Mouse (Mus musculus): ENCODE results near the gene Cacnb1. TPM values are rescaled to one million over a fixed set of nuclear protein-coding genes. Genes with fewer than 3 reads are reported as not detected.

The Cacnb1 gene
- total RNA-seq, 2 experiments from 2014 or later, result 150 TPM

DNA sequence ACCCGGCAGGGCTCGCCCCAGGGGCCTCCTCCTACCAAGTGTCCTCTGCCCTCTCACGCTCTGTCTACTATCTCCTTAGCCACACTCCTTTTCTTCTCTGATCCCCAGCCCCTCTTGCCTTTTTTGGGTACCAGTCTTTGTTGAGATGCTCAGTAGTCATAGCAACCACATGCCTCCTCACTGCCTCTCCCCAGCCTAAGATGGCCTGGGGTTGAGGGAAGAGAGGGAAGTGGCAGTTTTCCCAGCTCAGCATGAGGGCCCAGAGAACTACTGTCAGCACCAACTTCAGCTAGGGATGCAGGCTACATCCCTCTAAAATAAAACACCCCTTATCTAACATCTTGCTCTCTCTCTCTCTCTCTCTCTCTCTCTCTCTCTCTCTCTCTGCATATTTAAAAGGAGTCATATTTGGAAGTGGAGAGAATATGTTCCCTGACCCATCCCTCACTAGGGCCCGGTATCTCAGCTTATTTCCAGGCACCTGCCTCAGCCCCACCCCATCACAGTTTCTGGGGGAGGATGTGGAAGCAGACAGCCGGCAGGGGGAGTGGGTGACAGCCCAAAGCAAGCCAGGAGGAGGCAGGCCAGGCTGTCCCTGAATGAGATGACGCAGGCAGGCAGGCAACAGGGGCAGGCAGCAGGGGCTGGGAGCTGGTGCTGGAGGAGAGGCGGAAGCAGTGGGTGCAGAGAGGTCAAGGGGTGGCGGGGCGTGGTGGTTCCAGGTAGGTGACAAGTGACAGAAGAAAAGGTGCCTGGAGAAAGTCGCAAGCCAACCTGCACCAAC lies 3.8 kb downstream of the Cacnb1 start:
- intact Hi-C loops (cut with DNase I), result no loop called here
- peak; percentile 81 to 92 for DNase-seq (ENCODE audit: low spot score in 2 of 2)

DNA sequence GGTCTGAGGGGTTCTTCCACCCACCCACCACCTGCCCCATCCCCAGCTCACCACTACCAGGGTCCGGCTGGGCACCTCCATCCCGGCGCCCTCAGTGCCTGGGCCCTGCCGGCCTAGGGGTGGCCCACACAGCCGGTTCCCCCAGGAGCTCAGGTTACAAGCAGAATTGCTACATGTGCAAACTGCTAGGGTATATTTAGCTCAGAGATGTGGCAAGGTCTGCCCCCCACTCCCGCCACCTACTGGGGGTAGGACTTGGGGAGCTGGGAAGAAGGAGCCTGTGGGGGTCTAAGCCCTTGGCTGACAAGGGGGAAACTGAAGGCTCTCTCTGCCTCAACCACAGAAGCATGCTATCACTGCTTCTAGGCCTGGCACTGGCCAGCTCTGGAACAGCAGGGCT lies 4.6 kb downstream of the Cacnb1 start:
- intact Hi-C loops (cut with DNase I), result no loop called here
- no peak for DNase-seq (ENCODE audit: low spot score in 2 of 2)

DNA sequence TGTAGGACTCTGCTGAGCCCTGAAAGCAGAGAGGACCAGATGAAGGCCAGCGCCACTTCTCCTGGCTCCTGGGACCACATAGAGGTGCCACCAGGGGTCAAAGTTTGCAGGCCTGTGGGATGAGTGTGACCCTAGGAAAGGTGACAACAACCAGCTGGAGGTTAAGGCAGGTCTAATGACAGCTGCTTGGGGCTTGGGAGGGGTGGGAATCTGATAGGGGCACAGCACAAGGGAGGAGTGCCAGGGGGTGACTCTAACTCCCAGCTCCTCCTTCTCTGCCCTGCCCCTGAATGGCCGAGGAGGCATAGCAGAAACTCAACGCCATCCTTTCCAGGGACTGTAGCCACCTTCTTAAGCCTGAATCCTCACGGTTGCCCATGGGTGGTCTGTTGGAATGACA lies 6.0 kb downstream of the Cacnb1 start:
- DNase-seq (ENCODE audit: low spot score in 2 of 2), result no peak
- intact Hi-C loops (cut with DNase I), result no loop called here

DNA sequence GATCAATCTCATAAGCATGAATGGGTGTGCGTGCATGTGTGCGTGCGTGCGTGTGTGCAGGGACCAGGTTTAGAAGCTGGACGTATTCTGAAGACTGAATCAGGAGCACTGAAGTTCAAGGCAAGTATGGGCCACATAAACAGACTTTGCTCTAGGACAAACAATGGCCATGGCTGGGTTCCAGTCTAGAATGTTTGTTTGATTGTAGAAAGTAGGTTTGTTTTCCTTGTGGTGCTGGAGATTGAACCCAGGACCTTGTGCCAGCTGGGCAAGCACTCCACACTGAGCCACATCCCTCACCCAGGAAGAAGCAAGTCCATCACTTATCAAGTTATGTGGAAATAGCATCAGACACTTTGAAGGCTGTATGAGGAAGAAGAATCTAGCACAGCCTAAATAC lies 6.7 kb downstream of the Cacnb1 start:
- intact Hi-C loops (cut with DNase I), result no loop called here
- no peak for DNase-seq (ENCODE audit: low spot score in 2 of 2)

DNA sequence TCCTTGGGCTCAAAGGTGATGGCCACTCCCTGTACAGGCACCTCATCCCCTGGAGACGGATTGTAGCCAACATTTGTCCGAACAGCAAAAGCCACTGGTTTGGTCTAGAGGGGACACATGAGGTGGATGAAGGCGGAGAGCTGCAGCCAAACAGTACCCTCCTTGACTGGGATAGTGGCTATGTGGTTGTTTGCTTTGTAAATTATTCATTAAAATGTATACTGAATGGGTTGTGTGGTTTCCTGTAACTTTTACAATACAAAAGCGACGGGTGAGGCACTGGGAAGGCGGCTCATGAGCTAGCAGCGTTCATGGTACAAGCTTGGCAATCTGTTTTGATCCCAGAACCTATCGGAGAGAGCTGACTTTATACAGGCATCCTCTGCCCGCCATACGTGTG lies 10.0 kb downstream of the Cacnb1 start:
- DNase-seq (ENCODE audit: low spot score in 2 of 2), result no peak
- intact Hi-C loops (cut with DNase I), result no loop called here

DNA sequence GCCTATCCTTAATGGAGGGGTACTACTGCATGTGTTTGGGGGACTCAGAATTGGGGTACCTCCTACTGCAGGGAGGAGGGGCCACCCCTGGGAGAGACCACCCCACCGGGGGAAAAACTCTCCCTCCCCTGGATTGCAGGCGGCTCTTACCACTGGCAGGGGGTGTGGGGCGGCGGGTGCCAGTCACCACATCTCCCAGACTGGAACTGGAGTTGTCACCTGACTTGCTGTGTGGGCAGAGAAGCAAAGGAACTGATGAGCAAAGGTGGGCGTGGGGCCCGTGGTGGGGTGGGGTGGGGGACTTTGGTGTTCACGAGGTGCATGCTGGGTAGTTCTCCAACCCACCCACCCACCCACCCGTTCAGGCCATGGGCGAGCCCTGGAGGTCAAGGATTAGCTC lies 11.1 kb downstream of the Cacnb1 start:
- intact Hi-C loops (cut with DNase I), result no loop called here
- no peak for DNase-seq (ENCODE audit: low spot score in 2 of 2)

DNA sequence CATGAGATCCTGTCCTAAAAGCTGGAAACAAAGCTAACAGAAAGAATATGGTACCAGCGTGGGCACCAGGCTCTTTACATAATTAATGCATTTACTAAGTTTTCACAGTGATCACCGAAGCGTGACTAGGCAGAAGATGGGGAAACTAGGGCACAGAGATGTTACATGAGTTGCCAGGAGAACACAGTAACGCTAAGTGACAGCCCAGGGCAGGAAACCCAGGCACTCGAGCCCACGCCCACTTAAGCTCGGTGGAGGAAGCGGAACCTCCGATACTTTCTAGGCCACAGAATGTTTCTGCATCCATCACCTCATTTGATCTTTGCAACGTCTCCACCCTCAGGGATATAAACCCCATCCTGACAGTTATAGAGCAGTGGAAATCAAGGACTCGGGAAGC lies 14.7 kb downstream of the Cacnb1 start:
- intact Hi-C loops (cut with DNase I), result no loop called here
- no peak for DNase-seq (ENCODE audit: low spot score in 2 of 2)

DNA sequence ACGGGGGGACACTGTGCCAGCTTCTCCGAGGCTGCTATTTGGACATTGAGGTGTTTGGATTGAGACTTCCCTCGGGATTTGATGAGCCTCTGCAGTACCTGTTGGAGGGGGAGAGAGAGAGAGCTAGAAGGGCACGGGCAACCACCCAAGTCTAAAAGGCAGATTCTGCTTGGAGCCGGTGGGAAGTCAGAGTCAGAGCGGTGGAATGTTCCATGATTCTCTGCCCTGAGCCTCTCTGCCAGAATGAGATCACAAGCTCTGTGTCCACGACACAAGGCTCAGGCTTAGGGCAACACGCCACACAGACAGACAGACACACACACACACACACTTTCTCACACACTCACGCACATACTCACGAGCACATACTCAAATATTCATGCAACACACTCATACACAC lies 17.1 kb downstream of the Cacnb1 start:
- no peak for DNase-seq (ENCODE audit: low spot score in 2 of 2)
- intact Hi-C loops (cut with DNase I), result no loop called here

DNA sequence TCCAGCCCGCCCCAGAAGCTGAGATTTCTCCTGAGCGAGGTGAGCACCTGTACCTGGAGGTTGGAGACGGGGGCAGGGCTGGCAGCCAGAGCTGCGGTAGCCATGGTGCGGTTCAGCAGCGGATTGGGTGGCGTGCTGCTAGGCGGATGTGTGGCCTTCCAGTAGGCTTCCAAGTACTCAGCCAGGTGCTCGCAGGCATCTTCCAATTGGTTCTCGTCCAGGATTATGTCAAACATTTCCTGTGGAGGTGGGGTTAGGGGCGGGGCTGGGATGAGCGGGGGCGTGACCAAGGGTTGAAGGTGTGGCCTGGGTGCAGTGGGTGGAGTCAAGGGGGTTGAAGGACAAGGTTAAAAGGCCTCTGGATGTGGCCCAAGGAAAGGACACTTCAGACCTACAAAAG lies 17.8 kb downstream of the Cacnb1 start:
- DNase-seq (ENCODE audit: low spot score in 2 of 2), result no peak
- intact Hi-C loops (cut with DNase I), result no loop called here

DNA sequence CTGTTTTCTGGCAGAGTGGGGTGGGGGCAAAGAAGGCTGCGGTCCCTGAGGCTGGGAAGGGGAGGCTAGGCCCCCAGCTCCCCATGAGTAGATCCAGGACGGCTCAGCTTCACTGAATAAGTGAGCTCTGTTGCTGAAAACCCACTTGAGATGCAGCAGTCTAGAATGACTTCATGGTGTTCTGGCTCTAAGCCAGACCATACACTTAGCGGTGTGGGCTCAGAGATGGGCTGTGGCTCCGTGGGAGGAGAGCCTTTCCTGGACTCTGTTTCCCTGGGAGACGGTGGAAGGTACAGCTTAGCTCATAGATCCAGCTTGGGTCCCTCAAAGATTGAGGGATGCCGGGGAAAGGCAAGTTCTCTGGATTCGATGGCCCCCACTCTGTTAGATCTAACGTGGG lies 18.7 kb downstream of the Cacnb1 start:
- intact Hi-C loops (cut with DNase I), result no loop called here
- DNase-seq (ENCODE audit: low spot score in 2 of 2), result peak; percentile 76 to 88

DNA sequence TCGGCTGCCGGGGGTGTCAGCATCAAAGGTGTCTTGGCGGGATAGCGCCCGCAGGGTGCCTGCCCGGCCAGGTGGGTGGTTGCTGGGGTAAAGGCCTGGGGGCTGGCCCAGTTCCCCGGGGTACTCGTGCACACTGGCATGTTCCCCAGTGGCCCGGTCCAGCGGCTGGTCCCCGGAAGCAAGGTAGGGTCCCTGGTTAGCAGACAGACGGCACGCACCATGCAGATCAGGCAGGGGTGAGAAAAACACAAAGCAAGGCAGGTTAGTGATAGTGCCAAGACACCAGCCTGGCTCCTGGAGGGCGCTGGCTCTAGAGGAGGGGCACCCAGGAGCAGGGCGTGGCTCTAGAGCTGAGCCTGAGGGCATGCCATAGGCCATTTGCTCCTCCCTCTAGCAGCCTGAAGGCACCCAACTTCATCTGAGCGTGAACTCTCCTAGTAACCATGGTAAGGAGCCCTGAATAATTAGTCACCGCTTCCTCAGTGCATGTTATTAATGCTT lies 19.6 kb downstream of the Cacnb1 start:
- intact Hi-C loops (cut with DNase I), result no loop called here
- DNase-seq (ENCODE audit: low spot score in 2 of 2), result no peak

DNA sequence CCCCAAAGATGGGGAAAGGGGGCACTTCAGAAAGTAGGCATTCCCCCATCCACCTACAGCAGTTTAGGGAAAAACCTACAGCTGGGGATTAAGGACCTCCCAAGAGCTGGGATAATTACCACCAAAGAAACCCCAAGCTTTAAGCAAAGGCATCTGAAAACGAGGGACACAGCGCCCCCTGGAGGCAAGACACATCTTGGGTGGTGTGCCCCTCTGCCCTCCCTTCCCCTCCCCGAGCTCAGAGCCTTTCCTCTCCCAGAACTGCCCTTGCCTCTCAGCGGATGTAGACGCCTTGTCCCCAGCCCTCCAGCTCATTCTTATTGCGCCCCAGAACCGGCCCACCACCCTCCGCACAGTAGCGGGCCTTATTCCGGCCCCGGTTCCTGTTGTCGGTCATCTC lies 20.2 kb downstream of the Cacnb1 start:
- intact Hi-C loops (cut with DNase I), result no loop called here

DNA sequence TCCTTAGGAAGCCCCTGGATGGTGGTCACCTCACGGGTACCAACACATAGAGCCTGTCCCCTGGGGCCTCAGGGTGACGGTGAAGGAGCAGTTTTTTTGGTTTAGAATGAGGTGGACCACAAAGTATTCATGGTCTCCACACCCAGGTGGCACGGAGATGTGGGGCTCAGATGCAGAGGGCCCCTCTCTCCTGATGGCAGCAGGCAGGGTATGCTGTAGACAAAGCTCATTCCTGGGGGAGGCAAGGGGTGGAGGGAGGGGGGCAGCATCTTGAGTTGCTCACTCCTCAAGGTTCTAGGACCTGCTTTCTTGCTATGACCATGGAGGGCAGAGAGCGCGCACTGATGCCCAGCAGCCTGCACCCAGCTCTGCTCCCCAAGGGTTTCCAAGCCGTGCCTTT lies 20.8 kb downstream of the Cacnb1 start:
- intact Hi-C loops (cut with DNase I), result no loop called here
- no peak for DNase-seq (ENCODE audit: low spot score in 2 of 2)

More for the DNA sequence above, 20.2 kb downstream of the Cacnb1 start:
- peak; percentile 79 to 90 for DNase-seq (ENCODE audit: low spot score in 2 of 2)

DNA sequence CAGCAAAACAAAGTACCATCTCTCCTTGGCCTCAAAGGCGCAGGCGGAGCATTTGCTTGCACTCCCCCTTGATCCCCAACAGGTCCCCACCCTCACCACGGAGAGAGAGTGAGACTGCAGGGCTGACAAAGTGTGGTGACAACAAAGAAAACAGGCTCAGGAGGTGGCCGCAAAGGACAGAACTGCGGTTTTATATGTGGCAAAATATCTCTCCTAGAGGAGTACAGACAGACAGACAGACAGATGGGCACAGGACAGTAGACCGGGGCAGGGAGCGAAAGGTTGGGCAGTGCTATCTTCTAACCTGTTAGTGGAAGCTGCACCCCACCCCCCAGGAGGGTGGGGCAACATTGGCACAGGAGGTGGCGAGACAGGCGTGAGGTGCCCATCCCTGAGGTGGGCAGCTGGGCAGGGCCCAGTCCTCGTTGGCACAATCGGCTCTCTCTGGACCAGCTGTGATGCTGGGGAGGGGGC lies 21.4 kb downstream of the Cacnb1 start:
- DNase-seq (ENCODE audit: low spot score in 2 of 2), result no peak
- intact Hi-C loops (cut with DNase I), result no loop called here

DNA sequence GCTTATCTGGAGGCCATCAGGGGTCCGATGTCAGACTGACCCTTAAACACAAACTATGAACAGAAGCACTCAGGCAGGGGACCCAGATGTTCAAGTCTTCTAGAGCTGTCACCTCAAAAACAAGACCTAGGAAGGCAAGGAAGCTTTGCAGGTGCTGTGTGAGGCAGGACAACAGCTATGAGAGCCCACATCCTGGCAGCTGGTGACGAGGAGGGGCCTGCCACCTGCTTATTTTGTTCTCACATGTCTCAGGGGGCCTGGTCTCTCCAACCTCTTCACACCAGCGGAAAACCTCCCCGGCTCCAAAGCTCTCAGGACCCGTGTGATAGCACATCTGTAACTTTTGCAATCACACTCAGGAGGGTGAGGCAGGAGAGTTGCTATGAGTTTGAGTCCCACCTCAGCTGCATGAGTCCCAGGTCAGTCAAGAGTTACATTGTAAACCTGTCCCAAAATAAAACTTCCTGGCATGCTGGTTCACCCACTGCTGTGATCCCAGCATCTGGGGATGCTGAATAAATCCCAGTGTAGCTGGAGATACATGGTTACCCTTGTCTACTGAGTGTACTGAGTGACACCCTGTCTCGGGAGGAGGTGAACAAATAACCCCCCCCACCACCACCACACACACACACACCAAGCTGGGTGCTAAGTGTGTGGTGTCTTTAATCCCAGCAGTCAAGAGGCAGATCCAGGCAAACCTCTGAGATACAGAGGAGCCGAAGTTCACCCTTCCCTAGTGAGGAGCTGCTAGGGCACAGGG lies 22.3 kb downstream of the Cacnb1 start:
- no peak for DNase-seq (ENCODE audit: low spot score in 2 of 2)
- intact Hi-C loops (cut with DNase I), result no loop called here

DNA sequence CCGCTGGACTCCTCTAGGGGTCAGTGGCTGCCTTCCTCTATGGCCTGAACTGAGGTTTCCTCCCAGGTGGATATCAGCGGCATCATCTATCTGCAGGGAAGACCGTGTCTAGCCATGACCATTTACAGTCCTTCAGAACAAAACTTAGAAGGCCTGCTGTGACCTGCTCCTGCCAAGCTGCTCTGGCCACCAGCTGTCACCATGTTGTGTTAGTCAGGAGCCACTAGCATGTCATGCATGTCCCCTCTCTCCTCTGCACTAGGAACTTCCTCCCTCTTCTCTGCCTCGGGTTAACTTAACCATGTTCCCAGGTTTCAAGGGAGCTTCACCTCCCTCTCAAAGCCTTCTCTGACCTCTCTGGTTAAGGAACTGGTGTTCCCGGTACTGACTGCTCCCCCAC lies 23.1 kb downstream of the Cacnb1 start:
- intact Hi-C loops (cut with DNase I), result no loop called here
- DNase-seq (ENCODE audit: low spot score in 2 of 2), result no peak

DNA sequence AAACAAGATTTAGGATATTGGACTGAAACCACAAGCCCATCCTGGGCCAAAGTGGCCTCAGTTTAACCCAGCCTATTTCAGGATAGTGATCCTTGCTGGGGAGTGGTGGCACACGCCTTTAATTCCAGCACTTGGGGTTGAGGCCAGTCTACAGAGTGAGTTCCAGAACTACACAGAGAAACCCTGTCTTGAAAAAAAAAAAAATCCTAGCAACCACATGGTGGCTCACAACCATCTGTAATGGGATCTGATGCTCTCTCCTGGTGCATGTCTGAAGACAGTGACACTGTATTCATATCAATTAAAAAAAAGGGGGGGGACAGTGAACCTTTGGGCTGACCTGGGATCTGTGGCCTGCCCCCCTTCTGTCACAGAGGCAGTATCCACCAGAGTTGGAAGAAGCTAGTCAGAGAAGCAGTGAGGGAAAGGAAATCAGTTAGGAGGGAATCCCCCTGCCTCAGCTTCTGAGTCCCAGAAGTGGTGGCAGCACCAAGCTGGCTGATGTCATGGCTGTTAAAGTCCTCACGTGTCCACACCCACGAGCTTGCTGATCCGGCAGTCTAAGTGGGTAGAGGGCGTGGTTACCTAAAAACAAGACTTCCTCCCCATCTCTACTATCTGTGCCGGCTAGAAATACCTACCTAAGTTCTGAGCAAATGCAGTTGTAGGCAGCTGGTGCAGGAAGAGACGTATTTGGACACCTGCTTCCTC lies 23.8 kb downstream of the Cacnb1 start:
- intact Hi-C loops (cut with DNase I), result no loop called here
- DNase-seq (ENCODE audit: low spot score in 2 of 2), result no peak

DNA sequence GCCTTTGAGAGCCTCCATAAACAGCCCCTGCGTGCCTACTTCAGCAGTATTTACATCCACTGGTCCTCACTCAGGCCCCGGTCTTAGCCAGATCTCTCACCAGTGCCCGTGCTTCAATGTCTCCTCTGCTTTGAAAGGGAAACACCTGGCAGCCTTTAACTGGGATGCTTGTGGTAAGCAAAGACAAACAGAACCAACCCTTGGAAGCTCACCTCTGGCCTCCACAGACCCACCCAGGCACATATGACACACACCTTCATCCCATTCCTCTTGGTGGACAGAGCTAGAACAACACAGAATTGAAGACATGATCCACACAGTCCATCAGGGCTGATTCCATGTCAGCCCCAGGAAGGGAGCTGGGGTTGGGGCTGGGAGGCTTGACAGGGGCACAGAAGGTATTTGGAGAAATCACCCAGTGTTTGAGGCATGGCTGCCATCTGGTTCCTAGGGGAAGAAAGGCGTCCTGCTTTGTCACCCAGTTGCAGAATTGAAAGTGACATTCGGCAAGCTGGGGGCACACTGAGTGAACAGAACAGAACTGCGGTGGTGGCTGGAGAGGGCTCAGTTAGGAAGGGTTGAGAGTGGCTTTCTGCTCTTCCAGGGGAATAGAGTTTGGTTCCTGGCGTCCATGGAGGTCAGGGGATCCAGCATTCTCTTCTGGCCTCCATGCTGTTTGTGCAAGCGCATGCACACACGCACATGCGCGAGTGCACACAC lies 24.6 kb downstream of the Cacnb1 start:
- no peak for DNase-seq (ENCODE audit: low spot score in 2 of 2)
- intact Hi-C loops (cut with DNase I), result no loop called here

DNA sequence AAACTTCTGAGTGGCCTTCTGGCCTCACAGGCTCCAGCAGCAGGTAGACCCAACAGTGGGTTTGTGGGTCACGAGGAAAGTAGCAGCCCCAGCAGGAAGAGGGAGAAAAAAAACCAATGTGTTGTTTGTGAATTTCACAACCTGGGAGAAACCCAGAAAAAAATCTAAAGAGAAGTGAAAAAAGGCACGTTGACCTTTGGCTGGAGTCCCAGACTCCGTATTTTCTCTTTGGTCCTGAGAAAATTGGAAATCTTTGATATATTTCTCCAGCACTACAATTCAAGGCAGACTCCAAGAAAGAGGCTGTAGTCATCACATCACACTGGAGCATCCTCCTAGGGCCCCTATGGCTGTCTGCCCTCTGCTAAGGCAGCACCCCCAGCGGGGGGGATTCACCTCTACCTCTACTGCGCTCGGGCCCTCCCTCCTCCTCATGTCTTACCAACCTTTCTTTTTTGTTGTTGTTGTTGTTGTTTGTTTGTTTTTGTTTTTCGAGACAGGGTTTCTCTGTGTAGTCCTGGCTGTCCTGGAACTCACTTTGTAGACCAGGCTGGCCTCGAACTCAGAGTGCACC lies 25.4 kb downstream of the Cacnb1 start:
- intact Hi-C loops (cut with DNase I), result no loop called here
- DNase-seq (ENCODE audit: low spot score in 2 of 2), result no peak
